Mouse (Mus musculus) adrenal gland, postnatal 0 days (tissue): ENCODE results near the gene Calcoco2. TPM values are rescaled to one million over a fixed set of nuclear protein-coding genes. Genes with fewer than 3 reads are reported as not detected.

ENCODE experiments used
- polyA plus RNA-seq: library from polyadenylated mRNA; unstranded; fragments of >200 nt; fragmentation: Nextera tagmentation; extraction: Ambion mirVana; gene quantifications from 2 replicates; pipeline ENCODE4 v1.2.1, GENCODE M21; 2015

Gene Calcoco2
- not detected in 2 replicates for polyA plus RNA-seq

DNA sequence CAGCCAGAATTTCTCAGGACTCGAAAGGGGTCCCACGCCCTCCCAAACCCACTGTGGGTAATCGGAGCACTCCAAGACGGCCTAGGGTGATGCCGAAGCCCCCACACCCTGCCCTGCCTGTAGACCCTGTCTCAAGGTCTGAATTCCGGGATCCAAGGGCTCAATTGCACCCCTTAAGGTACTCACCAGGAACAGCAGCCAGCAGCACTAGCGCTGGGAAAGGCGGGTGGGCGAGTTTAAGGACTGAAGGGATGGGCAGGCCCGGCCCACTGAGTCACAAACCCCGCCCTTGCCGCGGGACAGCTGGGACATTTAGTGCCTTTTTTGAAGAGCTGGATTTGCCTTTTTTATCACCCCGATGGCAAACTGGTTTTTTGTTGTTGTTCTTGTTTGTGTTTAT lies at the start of gene Calcoco2:
Gene Calcoco2, minus strand, starts transcription at position 214 of the 400 bp plus-strand sequence.

GRCm38 (mm10) chr11:96133239-96133865 lies 21.6 kb upstream of the Calcoco2 start, which contains the start of gene Ttll6:
Gene Ttll6, plus strand, starts transcription at chr11:96133786.

GRCm38 (mm10) chr11:96075509-96076220 lies 36.1 kb downstream of the Calcoco2 start, which contains the start of gene Atp5g1:
Gene Atp5g1, minus strand, starts transcription at chr11:96075670.

GRCm38 (mm10) chr11:96065215-96065911 lies 46.4 kb downstream of the Calcoco2 start, which contains the start of gene Ube2z:
Gene Ube2z, minus strand, starts transcription at chr11:96065388.

Other genes with a start within 250 kb of the Calcoco2 start
- 0.08 TPM in 1 of 2 replicates, not detected in the other for gene B4galnt2, start 197.1 kb downstream of the Calcoco2 start, polyA plus RNA-seq
- gene Igf2bp1, start 106.0 kb downstream of the Calcoco2 start, polyA plus RNA-seq: 4.5 and 6.6 TPM in 2 replicates
- gene Gip, start 87.4 kb downstream of the Calcoco2 start, polyA plus RNA-seq: 0.29 and 1.3 TPM in 2 replicates
- gene Snf8, start 77.1 kb downstream of the Calcoco2 start, polyA plus RNA-seq: 64.6 and 78.3 TPM in 2 replicates
- gene Ube2z, start 46.6 kb downstream of the Calcoco2 start, polyA plus RNA-seq: 24.1 and 26.4 TPM in 2 replicates
- 544 and 782 TPM in 2 replicates for gene Atp5g1, start 36.3 kb downstream of the Calcoco2 start, polyA plus RNA-seq
- gene Ttll6, start 21.8 kb upstream of the Calcoco2 start, polyA plus RNA-seq: not detected in 2 replicates
- not detected in 2 replicates for gene Hoxb13, start 82.4 kb upstream of the Calcoco2 start, polyA plus RNA-seq
- gene Hoxb9, start 159.5 kb upstream of the Calcoco2 start, polyA plus RNA-seq: 5.8 and 16.8 TPM in 2 replicates
- 3.9 and 8.9 TPM in 2 replicates for gene Hoxb8, start 169.9 kb upstream of the Calcoco2 start, polyA plus RNA-seq
- 44.2 and 62.6 TPM in 2 replicates for gene Hoxb7, start 174.7 kb upstream of the Calcoco2 start, polyA plus RNA-seq
- 19.5 and 38.7 TPM in 2 replicates for gene Hoxb6, start 180.5 kb upstream of the Calcoco2 start, polyA plus RNA-seq
- 2.8 and 9.2 TPM in 2 replicates for gene Hoxb5, start 191.4 kb upstream of the Calcoco2 start, polyA plus RNA-seq
- gene Hoxb4, start 206.3 kb upstream of the Calcoco2 start, polyA plus RNA-seq: 1.3 and 3.1 TPM in 2 replicates
- gene Hoxb3, start 211.4 kb upstream of the Calcoco2 start, polyA plus RNA-seq: 1.4 and 3.3 TPM in 2 replicates
- 13.2 and 23.1 TPM in 2 replicates for gene Hoxb2, start 238.6 kb upstream of the Calcoco2 start, polyA plus RNA-seq